Mouse (Mus musculus): ENCODE measurements around the gene Styk1.

DNA sequence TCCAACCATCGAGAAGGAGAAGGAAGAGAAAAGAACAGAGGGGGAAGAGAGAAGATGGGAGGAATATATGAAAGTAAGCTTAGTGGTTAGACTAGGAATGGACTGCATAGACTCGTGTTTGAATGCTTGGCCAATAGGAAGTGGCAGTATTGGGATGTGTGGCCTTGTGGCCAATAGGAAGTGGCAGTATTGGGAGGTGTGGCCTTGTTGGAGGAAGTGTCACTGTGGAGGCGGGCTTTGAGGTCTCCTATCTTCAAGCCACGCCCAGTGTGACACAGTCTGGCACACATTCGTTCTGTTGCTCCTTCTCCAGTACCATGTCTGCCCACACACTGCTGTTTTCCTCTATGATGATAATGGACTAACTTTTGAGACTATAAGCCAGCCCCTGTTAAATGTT, 7.3 kb upstream of the Styk1 start:
- TF ChIP-seq ZC3H11A (IDR thresholded peaks at IDR 0.05; ENCODE audit: borderline replicate concordance, low read depth, low read length) (no peak), ZNF384 (IDR thresholded peaks at IDR 0.05; ENCODE audit: low read depth, low read length) (no peak)
